Mouse (Mus musculus) adrenal gland, postnatal 0 days (tissue): ENCODE measurements around the gene Scgb2a2. TPM values are rescaled to one million over a fixed set of nuclear protein-coding genes. Genes with fewer than 3 reads are reported as not detected.

Experiments used
- microRNA-seq: library from miRNA; unstranded; fragments of <30 nt; microRNA quantifications from one replicate; pipeline ENCODE4, GENCODE M21; 2016; ENCODE audit warnings: borderline replicate concordance; ENCODE audit not compliant: insufficient number of aligned reads
- polyA plus RNA-seq: library from polyadenylated mRNA; unstranded; fragments of >200 nt; fragmentation: Nextera tagmentation; extraction: Ambion mirVana; gene quantifications from 2 replicates; pipeline ENCODE4 v1.2.1, GENCODE M21; 2015

Gene Scgb2a2
- not detected in 2 replicates for polyA plus RNA-seq

DNA sequence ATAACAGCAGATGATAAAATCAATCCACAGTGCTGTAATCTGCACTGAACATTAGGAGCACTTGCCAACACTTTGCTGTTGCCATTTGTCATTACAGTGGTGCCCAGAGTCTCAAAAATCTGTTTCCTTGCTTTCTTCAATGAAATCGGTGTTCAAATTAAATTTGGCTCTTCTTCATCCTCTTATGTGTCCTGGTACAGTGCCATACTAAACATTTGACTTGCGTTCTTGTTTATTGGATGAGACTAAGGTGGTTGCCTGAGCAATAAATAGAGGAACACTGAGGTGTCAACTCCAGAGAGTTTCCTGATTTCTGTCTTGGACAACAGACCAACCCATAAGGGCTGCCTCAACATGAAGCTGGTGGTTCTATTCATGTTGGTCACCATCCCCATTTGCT lies at the start of gene Scgb2a2:
Gene Scgb2a2 (plus strand): TSS at position 301 of the 400 bp plus-strand sequence.

GRCm38 (mm10) chr19:9899072-9899779 lies 51.9 kb downstream of the Scgb2a2 start, which contains the start of gene Incenp:
Gene Incenp (minus strand): TSS chr19:9899551.

Small RNA genes within 50 kb of the gene (microRNA-seq; reads per million reads assigned to microRNA genes)
- not detected for gene Gm22369

Other genes with a start within 250 kb of the Scgb2a2 start
- gene Incenp, start 52.0 kb downstream of the Scgb2a2 start, polyA plus RNA-seq = 25.8 and 28.0 TPM in 2 replicates
- gene Fth1, start 133.0 kb downstream of the Scgb2a2 start, polyA plus RNA-seq = 2,773 and 3,684 TPM in 2 replicates
- 1.3 and 2.2 TPM in 2 replicates for gene Best1, start 154.1 kb downstream of the Scgb2a2 start, polyA plus RNA-seq
- 25.0 and 25.9 TPM in 2 replicates for gene Rab3il1, start 154.1 kb downstream of the Scgb2a2 start, polyA plus RNA-seq
- gene Fads3, start 194.0 kb downstream of the Scgb2a2 start, polyA plus RNA-seq = 10.0 and 20.0 TPM in 2 replicates